Mouse (Mus musculus) mature B cell (primary cell): ENCODE results near the gene Ifnar2.

Experiments used
- in situ Hi-C: fragments of 300-500 bp; cut with MboI; formaldehyde crosslinking; loops from 2 replicates; pipeline ENCODE4 v1.14.3; 2019

The Ifnar2 gene

DNA sequence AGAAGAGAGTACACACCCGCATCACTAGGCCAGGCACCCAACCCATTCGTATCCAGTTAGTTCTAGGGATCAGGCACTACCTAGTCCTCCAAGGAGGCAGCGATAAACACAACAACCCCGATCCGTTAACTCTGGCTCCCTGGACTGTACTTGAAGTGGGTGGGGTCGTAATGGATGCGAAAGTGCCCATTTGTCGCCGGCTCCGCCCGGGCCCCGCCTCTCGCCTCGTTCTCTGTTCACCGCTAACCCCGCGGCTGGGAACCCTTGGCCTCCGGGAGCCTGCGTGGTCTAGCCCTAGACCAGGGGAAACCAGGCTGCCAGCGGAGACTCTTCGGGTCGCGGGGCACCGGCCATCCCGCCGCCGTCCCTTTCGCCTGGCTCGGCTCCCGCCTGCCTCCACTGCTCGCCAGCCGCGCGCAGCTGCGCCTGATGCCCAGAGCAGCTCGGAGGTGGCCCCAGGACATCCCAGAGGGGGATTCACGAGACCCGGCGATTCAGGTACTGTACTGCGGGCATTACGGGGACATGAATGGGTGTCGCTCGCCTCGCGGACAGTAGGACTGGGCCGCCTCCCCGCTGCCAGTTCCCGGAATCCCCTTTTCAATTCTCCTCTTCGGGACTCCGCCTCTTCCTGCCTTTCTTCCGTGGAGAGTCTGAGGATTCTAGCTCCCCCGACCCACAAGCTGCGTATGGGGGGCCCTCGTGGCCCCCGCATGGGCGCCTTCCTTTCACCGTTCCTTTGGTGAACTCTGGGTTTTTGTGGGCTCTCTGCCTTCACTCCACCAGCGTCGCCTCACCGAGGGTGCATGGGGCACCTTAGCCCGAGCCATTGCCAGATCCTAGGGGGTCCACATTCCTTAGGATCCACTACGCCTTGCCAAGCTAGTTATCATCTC lies at the start of gene Ifnar2:
TSS of gene Ifnar2 (plus strand) at position 207 of the 896 bp plus-strand sequence.
- in situ Hi-C loops = loop anchor here (25.0 kb wide), 1 partner anchor 539 kb away; no protein-coding TSS in a partner anchor

- in situ Hi-C loops = no loop called here
Measured at GRCm38 (mm10) chr16:91327605-91328004, 45.0 kb upstream of the Ifnar2 start.

- in situ Hi-C loops = no loop called here
Measured at GRCm38 (mm10) chr16:91328922-91329321, 43.7 kb upstream of the Ifnar2 start.

- in situ Hi-C loops = no loop called here
Measured at GRCm38 (mm10) chr16:91330496-91330895, 42.1 kb upstream of the Ifnar2 start.

DNA sequence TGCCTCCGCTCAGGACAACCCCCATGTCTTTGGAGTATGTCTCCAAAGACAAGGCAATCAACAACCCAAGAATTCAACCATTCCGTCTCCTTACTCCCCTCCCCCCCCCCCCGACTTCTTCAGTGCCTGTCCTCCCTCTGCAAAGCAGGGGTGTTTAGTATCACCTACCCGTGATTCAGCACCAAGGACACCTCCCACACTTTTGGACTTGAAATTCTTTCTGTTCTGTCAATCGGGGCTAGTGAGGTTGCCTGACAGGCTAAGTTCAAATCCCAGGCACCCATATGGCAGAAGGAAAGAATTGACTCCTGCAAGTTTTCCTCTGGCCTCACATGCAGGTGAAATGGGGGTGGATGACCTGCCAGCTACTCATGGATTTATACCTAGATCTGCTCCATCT lies 41.4 kb upstream of the Ifnar2 start:
- in situ Hi-C loops = no loop called here

GRCm38 (mm10) chr16:91332880-91333279 lies 39.7 kb upstream of the Ifnar2 start:
- in situ Hi-C loops = no loop called here

- in situ Hi-C loops = no loop called here
Measured at GRCm38 (mm10) chr16:91334190-91334893, 38.2 kb upstream of the Ifnar2 start.

GRCm38 (mm10) chr16:91336753-91337152 lies 35.8 kb upstream of the Ifnar2 start:
- in situ Hi-C loops = no loop called here

DNA sequence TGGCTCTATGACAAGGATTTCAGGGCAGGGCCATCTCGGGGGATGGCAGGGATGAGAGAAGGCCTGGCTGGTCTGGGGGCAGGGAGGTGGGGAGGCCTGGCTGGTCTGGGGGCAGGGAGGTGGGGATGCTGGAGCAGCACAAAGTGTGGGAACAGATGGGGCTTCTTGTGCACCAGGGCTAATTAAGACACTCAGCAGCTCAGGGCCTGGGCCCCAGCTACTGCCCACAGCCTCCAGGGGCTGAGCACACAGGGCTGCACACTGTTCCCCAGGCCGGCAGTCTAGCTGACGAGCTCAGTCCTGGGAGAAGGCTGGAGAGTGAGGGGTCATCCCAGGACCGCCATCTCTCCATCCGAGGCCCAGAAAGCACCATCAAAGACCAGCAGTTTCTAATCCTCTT lies 35.1 kb upstream of the Ifnar2 start:
- in situ Hi-C loops = no loop called here

DNA sequence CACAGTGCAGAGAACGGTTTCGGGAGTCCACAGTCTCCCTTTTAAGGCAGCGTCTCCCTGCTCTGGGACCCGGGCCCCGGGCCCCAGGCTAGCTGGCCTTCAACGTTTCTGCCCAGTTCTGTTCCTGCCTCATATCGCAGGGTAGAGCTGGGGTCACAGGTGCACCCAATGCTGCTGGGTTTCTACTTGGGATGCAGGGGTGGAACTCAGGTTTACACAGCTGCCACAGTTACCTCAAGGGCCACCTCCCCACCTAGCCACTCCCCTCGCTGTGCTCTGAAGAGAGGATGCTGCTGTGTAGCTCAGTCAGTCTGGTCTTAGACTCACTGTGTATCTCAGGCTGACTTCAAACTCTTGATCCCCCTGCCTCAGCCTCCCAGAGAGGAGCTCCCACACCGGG lies 26.1 kb upstream of the Ifnar2 start:
- in situ Hi-C loops = no loop called here

DNA sequence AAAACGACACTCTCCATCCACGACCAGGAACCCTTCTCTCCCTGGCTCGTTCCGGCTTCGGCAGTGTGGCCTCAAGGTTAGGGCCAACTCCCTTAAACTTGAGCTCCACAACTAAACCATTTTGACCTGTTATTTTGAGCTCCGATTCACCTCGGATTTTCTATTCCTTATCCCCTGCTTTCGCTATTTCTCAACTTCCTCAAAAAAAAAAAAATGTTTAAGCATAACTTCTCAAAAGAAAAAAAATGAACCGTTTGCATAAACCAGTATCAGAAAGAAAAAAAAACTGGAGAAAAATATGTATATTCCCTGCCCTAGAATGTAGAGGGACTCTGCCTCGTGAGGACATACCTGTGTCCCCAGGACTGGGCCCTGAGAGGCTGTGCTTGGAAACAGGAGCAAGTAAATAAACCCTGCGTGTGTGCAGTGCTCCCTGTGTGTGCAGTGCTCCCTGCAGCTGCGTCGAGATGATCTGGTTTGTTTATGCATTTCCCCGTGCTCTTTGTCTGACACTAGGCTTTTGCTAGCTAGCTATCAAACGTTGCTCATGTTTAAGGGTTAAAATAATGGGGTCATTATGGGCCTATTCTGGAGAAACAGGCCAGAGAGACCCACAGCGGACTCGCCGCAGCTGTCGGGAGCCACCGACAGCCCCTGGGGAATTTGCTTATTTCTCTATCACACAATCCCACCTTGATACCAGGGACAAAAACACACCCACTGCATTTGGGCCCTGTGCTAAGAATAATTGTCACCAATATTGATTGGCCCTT lies 24.9 kb upstream of the Ifnar2 start:
- in situ Hi-C loops = no loop called here

GRCm38 (mm10) chr16:91348264-91348565 lies 24.4 kb upstream of the Ifnar2 start:
- in situ Hi-C loops = no loop called here

- in situ Hi-C loops = no loop called here
Measured at GRCm38 (mm10) chr16:91348588-91349330, 23.8 kb upstream of the Ifnar2 start.

DNA sequence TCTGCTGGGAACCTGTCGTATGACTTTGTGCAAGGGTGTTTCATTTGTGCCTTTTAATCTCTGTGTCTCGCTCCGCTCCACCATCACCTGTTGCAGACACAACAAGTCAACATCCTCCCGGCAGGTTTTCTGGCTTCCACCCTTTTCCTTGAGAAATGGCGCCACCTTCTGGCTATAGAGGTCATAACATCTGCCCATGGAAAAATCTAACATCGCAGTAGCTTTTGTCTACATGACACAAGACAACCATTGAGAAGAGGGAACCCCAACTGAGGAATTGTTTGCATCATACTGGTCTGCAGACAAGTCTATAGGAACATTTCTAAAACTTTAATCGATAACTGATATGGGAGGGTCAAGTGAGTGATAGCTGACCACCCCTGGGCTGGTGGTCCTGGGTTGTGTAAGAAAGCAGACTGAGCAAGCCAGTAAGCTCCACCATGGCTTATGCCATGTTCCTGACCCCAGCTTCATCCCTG lies 20.5 kb upstream of the Ifnar2 start:
- in situ Hi-C loops = loop anchor here (5.0 to 25.0 kb wide), 2 partner anchors 275 to 560 kb away; no protein-coding TSS in a partner anchor

- in situ Hi-C loops = loop anchor here (5.0 to 25.0 kb wide), 2 partner anchors 275 to 560 kb away; no protein-coding TSS in a partner anchor
Measured at GRCm38 (mm10) chr16:91352749-91353148, 19.8 kb upstream of the Ifnar2 start.

DNA sequence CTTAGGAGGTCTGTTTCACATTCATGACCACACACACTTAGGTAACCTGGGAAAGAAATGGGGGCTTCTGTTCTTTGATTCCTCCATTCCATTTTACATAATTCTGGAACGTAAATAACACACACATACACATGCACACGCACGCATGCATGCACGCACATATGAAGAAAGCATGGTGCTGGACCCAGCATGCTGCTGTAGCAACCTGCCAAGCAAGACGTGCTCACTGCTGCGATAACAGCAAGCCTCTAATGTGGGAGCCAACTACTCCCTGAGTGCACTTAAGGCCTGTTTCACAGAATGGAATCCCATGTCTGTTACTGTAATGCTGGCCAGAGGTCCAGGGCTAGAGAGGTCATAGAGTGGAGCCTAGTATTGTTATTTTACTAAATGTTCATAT lies 19.4 kb upstream of the Ifnar2 start:
- in situ Hi-C loops = loop anchor here (5.0 to 25.0 kb wide), 2 partner anchors 276 to 559 kb away; no protein-coding TSS in a partner anchor

DNA sequence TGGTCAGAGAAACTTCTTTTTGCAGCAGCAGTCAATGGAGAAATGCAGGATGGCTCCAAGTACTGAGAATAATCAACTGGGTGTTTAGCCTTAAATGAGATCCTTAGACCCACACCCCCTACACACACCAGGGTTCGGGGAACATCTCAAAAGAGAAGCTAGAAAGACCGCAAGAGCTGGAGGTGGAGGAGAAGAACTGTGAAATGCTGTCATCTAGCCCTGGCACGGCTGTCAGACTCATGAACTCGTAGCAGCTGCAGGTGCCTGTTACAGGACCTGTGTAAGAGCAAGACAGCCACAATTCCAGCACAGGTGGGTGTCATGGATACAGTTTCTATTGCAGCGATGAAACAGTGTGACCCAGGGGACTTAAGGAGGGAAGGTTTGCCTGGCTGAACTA lies 18.9 kb upstream of the Ifnar2 start:
- in situ Hi-C loops = loop anchor here (5.0 to 25.0 kb wide), 2 partner anchors 276 to 559 kb away; no protein-coding TSS in a partner anchor

DNA sequence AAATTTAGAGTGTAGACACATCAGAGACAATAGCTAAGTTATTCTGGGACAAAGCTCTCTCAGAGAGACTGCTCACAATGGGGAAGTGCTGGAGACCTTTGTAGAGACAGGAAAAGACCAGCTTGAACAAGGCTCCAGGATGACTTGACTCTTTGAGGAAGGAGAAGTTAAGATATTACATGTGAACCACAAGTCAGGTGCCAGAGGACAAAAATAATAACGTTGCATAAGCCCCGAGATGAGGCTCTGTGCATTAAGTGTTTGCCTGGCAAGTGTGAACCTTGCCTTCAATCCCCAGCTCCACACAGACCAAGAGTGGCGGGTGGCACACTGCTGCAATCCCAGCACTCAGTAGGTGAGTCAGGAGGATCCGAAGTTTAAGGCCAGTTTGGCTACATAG lies 18.0 kb upstream of the Ifnar2 start:
- in situ Hi-C loops = loop anchor here (5.0 to 25.0 kb wide), 2 partner anchors 277 to 558 kb away; no protein-coding TSS in a partner anchor

GRCm38 (mm10) chr16:91355160-91355559 lies 17.4 kb upstream of the Ifnar2 start:
- in situ Hi-C loops = loop anchor here (25.0 kb wide), 1 partner anchor 557 kb away; no protein-coding TSS in a partner anchor

GRCm38 (mm10) chr16:91356760-91357525 lies 15.6 kb upstream of the Ifnar2 start:
- in situ Hi-C loops = loop anchor here (25.0 kb wide), 1 partner anchor 555 kb away; no protein-coding TSS in a partner anchor
